Mouse (Mus musculus) layer of hippocampus, adult 2 months (tissue): Measurements from ENCODE around the gene Kdm2a. TPM values are rescaled to one million over a fixed set of nuclear protein-coding genes. Genes with fewer than 3 reads are reported as not detected.

ENCODE experiments used
- DNase-seq, 2 experiments: peaks; one replicate each; pipeline ENCODE4 v3.0.0; 2022; ENCODE audit warnings: low spot score in 2 of 2
- H3K27ac ChIP-seq: fragments of 200-600 bp; 2 replicates; pipeline ENCODE4 v1.8.1; 2022
- H3K4me3 ChIP-seq: fragments of 200-600 bp; 2 replicates; pipeline ENCODE4 v1.8.1; 2022; ENCODE audit warnings: mild to moderate bottlenecking
- CTCF ChIP-seq: fragments of 200-600 bp; conservative IDR thresholded peaks from 2 replicates; pipeline ENCODE4 v1.8.1; 2022; ENCODE audit warnings: antibody characterized with exemption, mild to moderate bottlenecking, moderate library complexity
- total RNA-seq, 2 experiments: library from RNA; stranded (reverse); gene quantifications; 2 replicates each; pipeline ENCODE4 v1.2.3; 2021

The Kdm2a gene
- total RNA-seq, 2 experiments from 2014 or later: 77.5 to 87.8 TPM

DNA sequence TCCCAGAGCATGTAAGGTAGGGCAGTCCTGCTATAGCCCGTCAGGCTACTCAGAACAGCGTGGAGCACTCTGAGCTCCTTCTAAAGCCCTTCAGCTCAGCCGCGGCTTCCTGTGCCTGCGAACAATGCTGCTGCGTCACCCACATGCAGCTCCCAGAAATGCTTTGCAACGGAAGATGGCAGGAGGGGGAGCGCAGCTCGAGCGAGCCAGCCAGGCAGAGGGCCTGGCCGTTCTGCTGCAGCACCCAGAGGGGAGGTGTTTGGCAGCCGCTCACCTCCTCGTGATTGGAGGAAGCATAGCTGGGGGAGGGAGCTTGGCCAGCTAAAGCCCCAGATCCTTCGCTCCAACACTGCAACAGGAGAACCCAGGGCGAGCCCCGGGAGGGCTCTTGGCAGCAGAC lies 64.3 kb downstream of the Kdm2a start:
- peak; percentile 56 for TF ChIP-seq CTCF
- peak overlapping the region; percentile 93 for H3K27ac ChIP-seq
- peak overlapping the region; percentile 83 for H3K4me3 ChIP-seq
- DNase-seq: peak; percentile 90 to 96

GRCm38 (mm10) chr19:4333100-4333775 lies 64.8 kb downstream of the Kdm2a start:
- DNase-seq: peak in 1 of 2 experiments; percentile 32

DNA sequence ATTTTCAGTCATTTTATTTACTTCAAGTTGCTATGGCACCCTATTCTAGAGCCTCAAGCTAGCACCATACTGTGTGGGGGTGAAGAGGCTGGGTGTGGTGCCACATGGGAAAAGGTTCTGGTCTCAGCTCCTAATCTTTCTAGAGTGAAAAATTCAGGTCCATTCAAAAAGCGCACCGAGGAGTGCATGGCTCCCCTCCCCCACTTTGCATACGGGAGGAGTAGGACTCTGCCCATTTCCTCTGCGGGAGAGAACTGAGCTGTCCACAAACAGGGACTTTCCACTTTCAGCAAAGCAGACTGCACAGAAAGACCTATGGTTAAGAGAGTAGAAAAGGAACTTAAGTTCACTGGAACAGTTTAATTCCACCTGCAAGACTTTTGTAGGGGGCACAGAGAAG lies 65.4 kb downstream of the Kdm2a start:
- no peak for TF ChIP-seq CTCF
- peak; percentile 49 to 60 for DNase-seq
- Histone ChIP-seq H3K4me3 (peak overlapping the region; percentile 83), H3K27ac (peak overlapping the region; percentile 93)

More at GRCm38 (mm10) chr19:4333100-4333775, 64.8 kb downstream of the Kdm2a start:
- no peak; the same call in 1 of the 2 replicates for TF ChIP-seq CTCF
- H3K27ac ChIP-seq: peak overlapping the region; percentile 93
- H3K4me3 ChIP-seq: peak overlapping the region; percentile 83

DNA sequence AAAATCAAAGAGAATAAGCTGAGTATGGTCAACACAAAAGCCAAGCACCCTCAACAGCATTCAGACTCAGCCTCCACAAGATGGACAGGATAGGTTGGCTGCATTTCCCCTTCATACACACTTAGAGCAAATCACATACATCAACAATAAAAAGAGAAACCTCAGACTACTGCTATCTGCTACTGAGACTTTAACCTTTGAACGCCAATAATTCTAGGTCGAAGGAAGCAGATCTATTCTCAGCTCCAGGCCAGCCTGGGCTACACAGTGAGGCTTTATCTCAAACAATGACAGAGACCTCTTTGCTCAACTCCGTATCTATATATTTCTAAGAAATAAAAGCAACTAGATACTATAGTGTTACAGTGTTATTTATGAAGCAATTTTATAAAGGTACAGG lies 66.8 kb downstream of the Kdm2a start:
- no peak for DNase-seq
- no peak overlapping the region for H3K4me3 ChIP-seq
- no peak overlapping the region for H3K27ac ChIP-seq
- TF ChIP-seq CTCF: no peak

- no peak for TF ChIP-seq CTCF
- no peak overlapping the region for H3K27ac ChIP-seq
- no peak for DNase-seq
- no peak overlapping the region for H3K4me3 ChIP-seq
Measured at GRCm38 (mm10) chr19:4330603-4331002, 67.5 kb downstream of the Kdm2a start.

- Histone ChIP-seq H3K4me3 (no peak overlapping the region), H3K27ac (no peak overlapping the region)
- TF ChIP-seq CTCF: no peak
- DNase-seq: no peak
Measured at GRCm38 (mm10) chr19:4328737-4329304, 69.3 kb downstream of the Kdm2a start.

DNA sequence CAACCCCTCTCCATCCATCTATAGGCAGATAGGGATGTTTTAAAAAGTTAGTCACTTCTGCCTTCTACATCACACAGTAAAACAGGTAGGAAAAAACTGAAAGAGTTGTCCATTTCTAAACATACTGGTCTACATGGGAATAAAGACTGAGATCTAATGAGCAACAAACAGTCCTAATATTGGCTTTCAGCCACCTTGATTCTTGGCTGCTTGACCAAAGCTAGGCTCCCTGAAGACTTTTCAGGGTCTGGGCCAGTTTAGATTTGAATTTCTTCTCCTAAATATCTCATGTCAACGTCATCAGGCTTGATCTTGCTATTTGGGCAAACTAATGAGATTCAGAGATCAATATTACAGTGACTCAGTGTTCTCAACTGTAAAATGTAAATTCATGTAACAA lies 71.2 kb downstream of the Kdm2a start:
- no peak for DNase-seq
- TF ChIP-seq CTCF: no peak
- H3K4me3 ChIP-seq: no peak overlapping the region
- H3K27ac ChIP-seq: no peak overlapping the region

DNA sequence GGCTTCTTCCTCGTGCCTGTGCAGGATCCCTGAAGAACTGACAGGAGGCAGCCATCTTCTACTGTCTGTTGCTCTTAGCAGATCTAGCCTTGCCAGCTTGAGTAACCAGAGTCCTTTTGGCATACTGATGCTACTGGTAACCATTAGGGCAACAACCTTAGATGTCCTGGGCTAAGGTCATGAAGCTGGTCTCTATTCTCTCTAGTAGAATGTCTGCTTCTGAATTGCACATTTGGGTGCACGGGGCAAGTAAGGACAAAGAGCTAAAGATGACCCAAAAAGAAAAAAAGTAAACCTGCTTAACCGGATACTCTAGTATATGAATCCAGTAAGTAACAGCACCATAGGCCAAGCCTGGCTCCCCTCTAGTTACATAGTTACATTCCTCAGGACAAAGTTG lies 72.0 kb downstream of the Kdm2a start:
- DNase-seq: no peak
- Histone ChIP-seq H3K4me3 (no peak overlapping the region), H3K27ac (no peak overlapping the region)
- TF ChIP-seq CTCF: no peak

DNA sequence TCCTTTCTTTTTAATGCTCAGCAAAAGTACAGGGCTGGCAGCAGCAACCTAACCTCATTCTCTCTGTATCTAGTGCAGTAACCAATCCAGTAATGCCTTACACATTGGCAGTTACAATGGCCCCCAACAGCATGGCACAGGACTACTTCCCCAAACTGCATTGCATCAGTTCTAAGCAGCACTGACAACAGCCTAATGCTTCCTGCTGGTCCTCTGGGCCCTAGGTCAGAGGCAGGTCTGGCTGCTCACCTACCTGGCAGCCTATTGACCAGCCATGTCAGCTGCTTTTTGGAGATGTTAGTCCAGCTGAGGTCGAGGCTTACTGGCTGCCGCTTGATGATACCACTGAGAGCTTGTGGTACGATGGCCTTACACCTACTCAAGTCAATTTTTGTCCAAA lies 76.0 kb downstream of the Kdm2a start:
- TF ChIP-seq CTCF: no peak

GRCm38 (mm10) chr19:4321622-4322021 lies 76.5 kb downstream of the Kdm2a start:
- Histone ChIP-seq H3K27ac (no peak overlapping the region), H3K4me3 (no peak overlapping the region)
- no peak for DNase-seq
- no peak for TF ChIP-seq CTCF

More for the DNA sequence above, 76.0 kb downstream of the Kdm2a start:
- no peak overlapping the region for H3K4me3 ChIP-seq
- no peak overlapping the region for H3K27ac ChIP-seq
- DNase-seq: no peak

GRCm38 (mm10) chr19:4319272-4319671 lies 78.8 kb downstream of the Kdm2a start:
- H3K4me3 ChIP-seq: no peak overlapping the region
- DNase-seq: no peak
- no peak overlapping the region for H3K27ac ChIP-seq
- no peak for TF ChIP-seq CTCF

DNA sequence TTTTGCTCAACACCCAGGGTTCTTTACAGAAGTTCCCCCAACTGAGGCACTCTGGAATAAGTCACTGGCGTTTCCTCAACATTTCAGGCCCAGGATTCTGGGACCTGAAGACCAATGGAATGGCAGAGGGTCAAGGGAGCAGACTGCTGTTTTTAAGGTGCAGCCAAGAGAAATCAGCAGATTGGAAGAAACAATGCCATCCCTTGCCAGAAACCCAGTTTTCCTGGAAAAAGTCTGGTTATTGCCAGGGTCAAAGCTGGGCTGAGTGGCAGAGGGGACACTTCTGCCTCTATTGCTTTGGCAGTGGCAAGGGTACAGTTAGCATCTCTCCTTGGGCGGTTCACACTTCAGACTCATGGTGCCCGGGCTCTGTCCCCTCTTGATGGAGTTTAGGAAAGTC lies 80.9 kb downstream of the Kdm2a start:
- DNase-seq: no peak
- no peak overlapping the region for H3K27ac ChIP-seq
- no peak for TF ChIP-seq CTCF
- H3K4me3 ChIP-seq: no peak overlapping the region

DNA sequence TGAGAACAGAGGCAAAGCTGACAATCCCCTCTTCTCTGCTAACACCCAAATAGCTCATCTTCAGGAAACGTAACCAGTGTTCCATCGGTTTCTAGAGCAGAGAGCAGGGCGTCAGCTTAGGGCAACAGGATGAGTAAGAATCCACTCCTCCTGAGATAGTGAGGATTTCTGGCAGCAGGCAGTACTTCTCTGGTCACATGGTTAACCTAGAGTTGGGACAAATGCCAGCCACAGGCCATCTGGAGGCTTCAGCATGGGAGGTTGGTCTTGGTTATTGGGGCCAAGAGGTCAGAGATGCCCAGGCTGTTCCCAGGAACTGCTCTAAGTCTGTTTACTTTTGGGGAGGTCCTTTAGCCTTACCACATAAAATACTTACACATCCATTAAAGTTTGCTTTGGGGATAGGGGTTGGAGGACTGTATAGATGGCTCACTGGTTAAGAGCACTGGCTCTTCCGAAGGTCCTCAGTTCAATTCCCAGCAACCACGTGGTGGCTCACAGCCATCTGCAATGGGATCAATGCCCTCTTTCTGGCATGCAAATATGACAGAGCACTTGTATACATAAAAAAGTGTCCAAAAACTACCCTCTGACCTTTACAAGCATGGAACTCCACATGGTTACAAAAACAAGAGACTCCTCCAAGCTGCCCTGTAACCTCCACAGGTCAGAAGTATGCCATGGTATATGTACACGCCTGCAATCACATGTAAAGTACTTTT lies 82.7 kb downstream of the Kdm2a start:
- no peak for TF ChIP-seq CTCF
- Histone ChIP-seq H3K4me3 (no peak overlapping the region), H3K27ac (no peak overlapping the region)
- no peak for DNase-seq
